Mouse (Mus musculus): ENCODE measurements around the gene Wdr73. TPM values are rescaled to one million over a fixed set of nuclear protein-coding genes. Genes with fewer than 3 reads are reported as not detected.
A peak's percentile ranks its signal among the peaks of the same experiment; 100 is the strongest.
"Not testable (repeated sequence)": the region's sequence is repeated elsewhere in the genome, so short reads cannot be mapped to it uniquely, and the experiment has no call there.

The Wdr73 gene
- polyA plus RNA-seq (2012; rRNA removed), result 12.8 and 20.1 TPM in 2 replicates

- peak within 1 kb of the TSS; percentile 68 for H3K4me3 ChIP-seq (ENCODE audit: extremely low read depth, insufficient read depth, insufficient read length)
- peaks cover 5% of the 10 kb centered on the region for H3K36me3 ChIP-seq (ENCODE audit: control insufficient read depth, insufficient read depth, low read length)
- WGBS, result under 1% methylated on average over 36 of the region's 36 CpGs
- H3K4me1 ChIP-seq (ENCODE audit: control insufficient read depth, insufficient read depth, insufficient read length), result peaks cover 12% of the 10 kb centered on the region; the same call in 1 of the 2 replicates
- peak within 1 kb of the TSS; percentile 75 for H3K27ac ChIP-seq (ENCODE audit: insufficient read depth, low read length)
- H3K27me3 ChIP-seq (ENCODE audit: control insufficient read depth, insufficient read depth, low read length), result no peaks in the 10 kb centered on the region
- peak; percentile 81 to 91 for DNase-seq (ENCODE audit: low read depth in 1 of 2, low spot score in 2 of 2)
- TF ChIP-seq CTCF (IDR thresholded peaks at IDR 0.05; ENCODE audit: extremely low read depth, insufficient read depth, insufficient read length, insufficient replicate concordance) (no peak), POLR2A (IDR thresholded peaks at IDR 0.05; ENCODE audit: low read depth, low read length) (peak; percentile 92; the same call in 1 of the 2 replicates)
These were observed at the start of gene Wdr73 for GRCm38 (mm10) chr7:80900944-80901501. Gene Wdr73 (minus strand): TSS chr7:80901269.

- DNase-seq (ENCODE audit: low read depth in 1 of 2, low spot score in 2 of 2), result peak; percentile 88 to 93
- Histone ChIP-seq H3K4me3 (ENCODE audit: extremely low read depth, insufficient read depth, insufficient read length) (peak within 1 kb of the TSS; percentile 91), H3K4me1 (ENCODE audit: control insufficient read depth, insufficient read depth, insufficient read length) (0 out of 2 replicates have a peak, but pooled peaks cover 3% of the 10 kb centered on the region), H3K27me3 (ENCODE audit: control insufficient read depth, insufficient read depth, low read length) (no peaks in the 10 kb centered on the region), H3K36me3 (ENCODE audit: control insufficient read depth, insufficient read depth, low read length) (no peaks in the 10 kb centered on the region), H3K27ac (ENCODE audit: insufficient read depth, low read length) (peak within 1 kb of the TSS; percentile 98)
- TF ChIP-seq POLR2A (IDR thresholded peaks at IDR 0.05; ENCODE audit: low read depth, low read length), result peak; percentile 74
- no peak for TF ChIP-seq CTCF (IDR thresholded peaks at IDR 0.05; ENCODE audit: extremely low read depth, insufficient read depth, insufficient read length, insufficient replicate concordance)
- WGBS, result 2% methylated on average over 44 of the region's 44 CpGs
These were observed 46.6 kb upstream of the Wdr73 start, which contains the start of gene Sec11a for GRCm38 (mm10) chr7:80947445-80948350. Gene Sec11a (minus strand): TSS chr7:80947780.

GRCm38 (mm10) chr7:80939808-80940207 lies 38.7 kb upstream of the Wdr73 start:
- 81% methylated on average over 4 of the region's 4 CpGs for WGBS
- Histone ChIP-seq H3K27me3 (ENCODE audit: control insufficient read depth, insufficient read depth, low read length) (no peaks in the 10 kb centered on the region), H3K36me3 (ENCODE audit: control insufficient read depth, insufficient read depth, low read length) (peaks cover 3% of the 10 kb centered on the region), H3K4me3 (ENCODE audit: extremely low read depth, insufficient read depth, insufficient read length) (no peak overlapping the region), H3K4me1 (ENCODE audit: control insufficient read depth, insufficient read depth, insufficient read length) (no peaks in the 10 kb centered on the region; the same call in 1 of the 2 replicates), H3K27ac (ENCODE audit: insufficient read depth, low read length) (no peak overlapping the region)
- TF ChIP-seq POLR2A (IDR thresholded peaks at IDR 0.05; ENCODE audit: low read depth, low read length), result no peak
- TF ChIP-seq CTCF (IDR thresholded peaks at IDR 0.05; ENCODE audit: extremely low read depth, insufficient read depth, insufficient read length, insufficient replicate concordance), result no peak
- DNase-seq (ENCODE audit: low read depth in 1 of 2, low spot score in 2 of 2), result no peak

GRCm38 (mm10) chr7:80937304-80937666 lies 36.2 kb upstream of the Wdr73 start:
- peaks cover 15% of the 10 kb centered on the region for H3K36me3 ChIP-seq (ENCODE audit: control insufficient read depth, insufficient read depth, low read length)
- H3K4me1 ChIP-seq (ENCODE audit: control insufficient read depth, insufficient read depth, insufficient read length); DNase-seq (ENCODE audit: low read depth in 1 of 2, low spot score in 2 of 2); H3K4me3 ChIP-seq (ENCODE audit: extremely low read depth, insufficient read depth, insufficient read length); H3K27ac ChIP-seq (ENCODE audit: insufficient read depth, low read length); H3K27me3 ChIP-seq (ENCODE audit: control insufficient read depth, insufficient read depth, low read length): not testable (repeated sequence)

GRCm38 (mm10) chr7:80936617-80937303 lies 35.7 kb upstream of the Wdr73 start:
- WGBS, result 13% methylated on average over 7 of the region's 7 CpGs
- H3K27ac ChIP-seq (ENCODE audit: insufficient read depth, low read length), result peak overlapping the region; percentile 28; the same call in 1 of the 2 replicates
- peaks cover 17% of the 10 kb centered on the region for H3K36me3 ChIP-seq (ENCODE audit: control insufficient read depth, insufficient read depth, low read length)
- not testable (repeated sequence) for H3K4me1 ChIP-seq (ENCODE audit: control insufficient read depth, insufficient read depth, insufficient read length); H3K27me3 ChIP-seq (ENCODE audit: control insufficient read depth, insufficient read depth, low read length); DNase-seq (ENCODE audit: low read depth in 1 of 2, low spot score in 2 of 2); H3K4me3 ChIP-seq (ENCODE audit: extremely low read depth, insufficient read depth, insufficient read length)

GRCm38 (mm10) chr7:80935834-80936233 lies 34.8 kb upstream of the Wdr73 start:
- no peak overlapping the region for H3K4me3 ChIP-seq (ENCODE audit: extremely low read depth, insufficient read depth, insufficient read length)
- H3K27me3 ChIP-seq (ENCODE audit: control insufficient read depth, insufficient read depth, low read length), result no peaks in the 10 kb centered on the region
- WGBS, result 85% methylated on average over 1 of the region's 1 CpGs
- H3K4me1 ChIP-seq (ENCODE audit: control insufficient read depth, insufficient read depth, insufficient read length), result no peaks in the 10 kb centered on the region; the same call in 1 of the 2 replicates
- no peak for DNase-seq (ENCODE audit: low read depth in 1 of 2, low spot score in 2 of 2)
- TF ChIP-seq CTCF (IDR thresholded peaks at IDR 0.05; ENCODE audit: extremely low read depth, insufficient read depth, insufficient read length, insufficient replicate concordance), result no peak
- TF ChIP-seq POLR2A (IDR thresholded peaks at IDR 0.05; ENCODE audit: low read depth, low read length), result no peak
- H3K36me3 ChIP-seq (ENCODE audit: control insufficient read depth, insufficient read depth, low read length), result peaks cover 20% of the 10 kb centered on the region
- H3K27ac ChIP-seq (ENCODE audit: insufficient read depth, low read length), result no peak overlapping the region
